Mouse (Mus musculus): ENCODE data around the gene Gjb3.

Gene Gjb3

DNA sequence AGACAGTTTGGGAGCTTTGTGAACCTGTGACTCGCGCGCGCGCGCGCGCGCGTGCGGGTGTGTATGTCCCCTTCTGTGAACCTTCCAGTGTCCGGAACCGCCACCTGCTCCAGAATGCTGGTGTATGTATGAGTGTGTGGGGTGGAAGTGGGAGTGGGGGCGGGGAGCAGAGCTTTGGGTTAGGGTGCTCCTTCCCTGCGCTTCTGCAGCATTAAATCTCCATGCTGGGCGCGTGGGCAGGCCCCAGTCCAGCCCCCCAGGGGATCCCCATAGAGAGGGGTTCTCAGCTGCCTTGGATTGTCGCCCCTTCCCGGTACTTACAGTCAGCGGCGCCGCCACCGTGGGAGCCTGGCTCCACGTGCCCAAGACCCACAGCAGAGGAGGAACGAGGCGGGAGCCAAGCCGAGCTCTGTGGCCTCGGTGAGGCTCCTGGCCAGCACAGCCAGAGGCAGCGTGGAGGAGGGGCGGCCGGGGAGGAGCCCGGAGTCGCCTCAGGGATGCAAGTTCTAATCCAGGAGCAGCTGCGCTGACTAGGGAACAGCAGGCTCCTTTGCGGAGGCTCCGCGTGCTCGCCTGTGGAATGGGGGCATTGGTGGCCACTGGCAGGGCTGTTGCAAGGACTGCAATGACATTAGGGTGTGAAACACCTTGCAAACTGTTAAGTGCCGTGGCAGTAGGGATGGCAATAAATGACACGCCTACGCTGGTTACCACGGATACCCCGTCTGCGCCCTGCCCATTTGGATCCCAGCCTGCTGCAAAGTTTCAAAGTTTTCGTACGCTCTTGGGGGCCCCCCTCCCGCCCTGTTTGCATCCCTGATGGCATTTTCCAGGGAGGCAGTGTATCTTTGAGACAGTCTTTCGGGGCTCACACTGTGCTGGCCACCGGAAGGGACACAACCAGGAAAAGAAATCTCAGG lies at the start of gene Gjb3:
Gene Gjb3 (minus strand): TSS at position 664 of the 920 bp plus-strand sequence.
- no peak for DNase-seq (ENCODE audit: low spot score in 2 of 2)

DNA sequence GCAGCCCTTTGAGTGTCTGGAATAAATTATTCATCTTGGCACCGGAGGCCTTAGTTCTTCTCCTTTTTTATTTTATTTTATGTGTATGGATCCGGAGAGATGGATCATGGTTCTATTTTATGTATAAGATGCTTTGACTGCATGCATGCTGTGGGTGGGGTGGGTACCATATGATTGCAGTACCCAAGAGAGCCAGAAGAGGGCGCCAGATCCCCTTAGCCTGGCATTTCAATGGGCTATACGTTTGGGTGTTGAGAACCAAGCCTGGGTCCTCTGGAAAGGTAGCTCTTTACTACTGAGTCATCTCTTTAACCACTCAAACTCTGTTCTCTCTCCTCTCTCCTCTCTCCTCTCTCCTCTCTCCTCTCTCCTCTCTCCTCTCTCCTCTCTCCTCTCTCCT lies 46.7 kb upstream of the Gjb3 start:
- DNase-seq (ENCODE audit: low spot score in 2 of 2): no peak

DNA sequence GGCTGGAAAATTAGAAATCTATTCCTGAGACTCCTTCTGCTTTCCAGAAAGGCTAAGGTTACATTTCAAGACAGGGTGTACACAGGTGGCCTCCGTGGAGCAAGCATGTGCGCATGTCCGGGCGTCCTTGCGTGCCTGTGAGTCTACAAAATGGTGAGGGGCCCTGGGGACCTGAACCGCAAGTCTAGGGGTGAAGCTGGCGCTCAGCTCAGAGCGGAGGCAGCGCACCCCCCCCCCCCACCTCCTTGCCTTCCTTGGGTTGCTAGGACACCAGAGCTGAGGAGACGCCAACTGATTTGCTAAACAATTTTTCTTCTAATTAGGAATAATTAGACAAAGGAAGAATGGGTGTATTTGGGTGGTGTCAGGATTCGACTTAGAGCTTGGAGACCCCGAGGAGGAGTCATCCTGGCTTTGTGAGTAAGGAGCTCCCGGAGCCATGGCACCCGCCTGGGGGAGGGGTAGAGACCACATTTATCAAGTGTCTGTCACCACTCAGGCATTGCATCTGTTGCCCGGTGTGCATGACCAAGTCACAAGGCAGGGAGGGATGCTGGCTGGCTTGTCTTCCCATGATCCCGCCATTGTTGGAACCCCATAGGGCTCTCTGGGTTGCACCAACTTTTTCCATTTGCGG lies 45.0 kb upstream of the Gjb3 start:
- DNase-seq (ENCODE audit: low spot score in 2 of 2): no peak

DNA sequence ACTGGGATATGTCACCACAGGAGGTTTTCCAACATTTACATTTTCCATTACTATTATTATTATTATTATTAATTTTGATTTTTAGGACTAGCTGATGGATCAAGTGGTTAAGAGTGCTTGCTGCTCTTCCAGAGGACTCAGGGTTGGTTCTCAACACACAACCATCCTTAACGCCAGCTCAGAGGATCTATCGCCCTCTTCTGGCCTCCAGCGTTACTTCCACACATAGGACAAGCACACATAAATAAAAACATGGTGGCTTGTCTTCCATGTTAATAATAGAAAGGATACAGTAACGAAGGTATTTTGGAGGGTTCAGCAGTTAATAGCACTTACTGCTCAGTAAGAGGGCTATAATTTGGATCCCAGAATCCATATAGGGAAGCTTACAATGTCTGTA lies 44.0 kb upstream of the Gjb3 start:
- DNase-seq (ENCODE audit: low spot score in 2 of 2): no peak

DNA sequence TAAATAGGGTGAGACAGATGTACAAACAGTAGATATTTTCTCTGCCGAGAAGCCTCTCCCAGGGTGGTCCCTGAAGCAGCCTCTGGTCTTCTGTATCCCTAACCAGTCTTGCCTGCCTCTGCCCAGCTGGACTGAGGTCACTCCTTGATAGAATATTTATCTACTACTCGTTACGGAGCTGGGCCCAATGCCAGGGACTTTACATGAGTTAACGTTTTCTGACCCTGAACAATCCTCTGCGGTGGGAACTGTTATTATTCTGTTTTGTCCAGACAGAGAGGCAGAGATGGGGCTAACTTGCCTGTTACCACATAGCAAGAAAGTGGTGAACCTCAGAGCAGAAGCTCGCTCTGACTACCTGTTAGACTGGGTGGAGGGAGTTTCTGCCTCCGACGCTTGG lies 42.8 kb upstream of the Gjb3 start:
- DNase-seq (ENCODE audit: low spot score in 2 of 2): no peak

DNA sequence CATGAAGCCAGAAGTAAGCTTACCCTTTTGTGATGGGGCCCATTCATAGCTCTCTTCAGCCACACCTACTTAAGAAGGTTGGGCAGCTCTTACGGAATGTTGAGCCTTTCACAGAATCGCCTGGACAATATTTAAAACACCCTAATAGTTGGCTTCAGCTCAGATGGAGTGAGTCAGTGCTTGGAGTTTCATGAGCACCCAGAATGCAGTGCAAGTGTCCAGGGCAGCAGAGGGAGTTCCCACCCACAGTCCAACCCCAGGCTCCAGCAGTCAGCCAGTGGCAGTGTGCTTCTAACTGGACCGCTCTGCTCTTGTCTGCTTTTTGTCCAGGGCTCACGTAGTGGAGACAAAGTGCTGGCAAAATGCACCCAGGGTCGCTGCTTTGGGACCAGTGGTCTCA lies 40.9 kb upstream of the Gjb3 start:
- peak; percentile 21 to 53 for DNase-seq (ENCODE audit: low spot score in 2 of 2)

DNA sequence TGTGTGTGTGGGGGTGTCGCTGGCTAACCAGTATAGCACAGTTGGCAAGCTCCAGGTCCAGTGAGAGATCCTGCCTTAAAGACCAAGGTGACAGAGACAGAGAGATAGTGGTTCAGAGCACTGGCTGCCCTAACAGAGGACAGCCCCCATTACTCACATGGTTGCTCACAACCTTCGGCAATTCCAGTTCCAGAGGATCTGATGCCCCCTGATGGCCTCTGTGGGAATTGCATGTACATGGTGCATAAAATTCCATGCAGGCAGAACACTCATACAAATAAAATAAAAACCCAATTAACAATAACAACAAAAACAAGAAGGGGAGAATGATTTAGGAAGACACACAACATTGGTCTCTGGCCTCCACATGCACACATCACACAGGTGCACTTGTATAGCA lies 39.8 kb upstream of the Gjb3 start:
- no peak for DNase-seq (ENCODE audit: low spot score in 2 of 2)

DNA sequence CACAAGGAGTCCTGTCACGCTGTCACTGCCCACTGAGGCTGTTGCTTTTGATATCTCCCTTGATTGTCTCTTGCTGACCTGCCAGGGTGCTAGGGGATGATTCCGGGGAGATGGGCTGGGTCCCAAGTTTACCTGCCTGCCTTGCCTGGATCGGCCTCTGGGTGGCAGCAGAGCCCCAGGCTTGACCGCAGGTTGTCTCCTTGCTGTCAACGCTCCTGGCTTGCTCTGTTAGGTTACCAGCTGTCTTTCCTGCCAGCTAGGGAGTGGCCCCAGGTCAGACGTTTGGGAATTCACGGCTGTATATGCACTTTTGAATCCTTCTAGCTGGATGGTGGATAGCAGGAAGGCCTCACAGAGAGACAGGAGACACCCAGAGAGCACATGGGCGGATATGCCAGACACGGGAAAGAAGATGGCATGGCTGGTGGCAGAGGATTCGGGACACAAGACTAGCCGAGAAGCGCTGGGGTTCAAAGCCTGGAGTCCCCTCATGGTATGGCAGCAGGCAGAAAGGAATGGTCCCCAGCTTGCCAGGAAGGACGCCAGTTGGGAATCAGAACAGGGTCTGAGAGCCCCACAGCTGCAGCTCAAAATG lies 37.8 kb upstream of the Gjb3 start:
- DNase-seq (ENCODE audit: low spot score in 2 of 2): peak in 1 of 2 experiments; percentile 25

DNA sequence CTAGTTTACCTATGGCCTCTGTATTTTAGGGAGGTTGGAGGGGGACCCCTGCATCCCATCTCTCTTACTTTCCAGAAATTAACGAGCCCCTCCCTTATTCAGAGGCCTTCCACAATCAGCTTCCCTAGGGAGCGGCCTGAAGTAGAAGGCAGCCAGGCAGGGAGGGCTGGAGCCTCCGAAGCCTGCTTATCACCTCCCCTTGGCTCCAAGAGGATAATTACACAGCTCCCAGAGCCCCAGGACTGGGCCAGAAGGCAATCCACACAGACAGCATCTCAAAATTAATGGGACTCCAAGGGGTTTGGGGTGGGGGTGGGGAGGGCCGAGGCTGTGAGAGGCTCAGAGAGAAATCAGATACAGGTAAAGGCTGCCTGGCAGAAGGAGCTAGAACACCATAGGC lies 35.2 kb upstream of the Gjb3 start:
- no peak for DNase-seq (ENCODE audit: low spot score in 2 of 2)

DNA sequence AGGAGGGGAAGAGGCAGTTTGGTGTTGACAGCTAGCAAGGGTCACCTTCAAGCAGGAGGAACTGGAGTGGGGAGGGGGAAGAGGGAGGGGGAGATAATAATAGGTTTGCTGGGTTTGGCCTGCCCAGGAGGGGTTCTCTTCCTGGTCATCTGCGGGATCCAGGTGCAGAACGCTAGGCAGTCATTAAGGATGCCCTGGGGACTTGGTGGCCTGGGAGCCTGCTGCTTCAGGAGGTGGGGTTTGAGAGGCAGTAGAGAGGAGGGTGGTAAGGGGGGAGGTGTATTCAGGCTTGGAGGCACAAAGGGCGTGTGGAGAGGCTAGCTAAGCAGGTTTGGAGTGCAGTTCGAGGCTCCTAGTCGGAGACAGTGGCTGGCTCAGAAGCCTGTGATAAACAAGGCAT lies 34.8 kb upstream of the Gjb3 start:
- DNase-seq (ENCODE audit: low spot score in 2 of 2): no peak

DNA sequence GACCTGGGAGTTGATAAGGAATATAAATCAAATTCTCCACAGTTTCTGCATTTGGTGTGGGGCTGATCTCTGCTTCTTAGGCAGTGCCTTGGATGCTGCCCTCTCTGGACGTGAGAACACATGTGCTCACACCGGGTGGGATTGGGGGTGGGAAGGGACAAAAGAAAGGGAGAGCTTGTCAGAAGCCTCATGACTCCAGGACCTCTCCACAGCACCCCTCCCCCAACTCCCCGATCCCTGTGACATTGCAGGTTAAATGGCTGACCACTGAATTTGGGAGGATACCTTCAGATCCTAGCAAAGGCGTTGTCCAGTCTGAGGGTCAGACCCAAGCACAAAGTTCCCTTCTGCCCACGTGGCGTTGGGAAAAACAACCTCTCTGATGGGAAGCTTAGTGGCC lies 33.8 kb upstream of the Gjb3 start:
- DNase-seq (ENCODE audit: low spot score in 2 of 2): no peak

DNA sequence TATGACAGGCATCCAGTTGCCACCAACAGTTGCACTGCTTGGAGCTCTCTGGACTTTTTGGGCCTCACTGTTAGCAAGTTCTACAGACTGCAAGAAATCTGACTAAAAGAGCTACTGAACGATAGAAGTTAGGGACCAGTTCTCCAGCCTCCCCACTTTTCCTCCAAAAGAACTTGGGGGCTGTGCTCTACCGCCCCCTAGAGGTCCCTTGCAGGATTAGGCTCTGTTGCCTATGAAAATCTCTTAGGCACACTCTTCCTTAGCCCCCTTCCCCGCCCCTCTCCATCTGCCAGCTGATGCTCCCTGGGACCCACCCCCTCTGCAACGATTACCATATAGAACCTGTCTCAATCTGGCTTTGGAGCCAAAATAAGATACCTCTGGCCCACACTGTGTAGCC lies 32.7 kb upstream of the Gjb3 start:
- DNase-seq (ENCODE audit: low spot score in 2 of 2): no peak

DNA sequence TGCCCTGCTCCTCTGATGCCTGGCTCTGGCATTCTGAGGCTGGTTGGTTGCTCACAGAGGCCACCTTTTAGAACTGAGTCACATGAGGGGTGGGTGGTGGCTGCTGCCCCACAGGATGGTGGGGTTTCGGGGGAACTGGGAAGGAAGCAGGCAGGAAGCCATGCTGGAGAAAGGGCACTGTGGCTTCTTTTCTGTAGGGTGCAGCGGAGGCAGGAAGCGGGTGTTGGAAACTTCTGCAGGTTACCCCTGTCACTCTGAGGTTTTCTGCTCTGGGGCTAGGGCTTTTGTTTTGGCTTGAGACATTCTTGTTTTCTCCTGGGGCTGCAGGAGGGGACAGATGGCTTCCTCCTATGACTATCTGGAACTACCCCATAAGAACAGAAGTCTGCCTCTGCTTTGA lies 31.9 kb upstream of the Gjb3 start:
- no peak for DNase-seq (ENCODE audit: low spot score in 2 of 2)

DNA sequence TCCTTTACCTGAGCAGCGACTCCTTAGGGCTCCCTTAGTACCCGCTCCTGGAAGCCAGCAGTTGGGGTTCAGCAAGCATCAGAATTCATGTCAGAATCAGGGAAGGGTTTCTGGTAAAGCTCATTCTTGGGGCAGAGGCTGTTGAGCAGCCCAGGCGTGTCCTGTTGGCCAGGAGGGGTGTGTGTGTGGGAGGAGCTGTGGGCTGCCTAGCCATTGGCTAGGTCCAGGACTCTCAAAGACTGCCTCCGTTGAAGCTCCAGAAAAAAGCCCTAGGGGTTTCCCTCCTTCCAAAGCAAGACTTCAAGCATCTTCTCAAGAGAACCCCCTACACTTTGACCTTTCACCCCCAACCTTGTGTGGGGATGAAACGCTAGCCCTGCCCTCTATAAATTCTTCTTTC lies 27.4 kb upstream of the Gjb3 start, which contains the start of gene Gjb5:
Gene Gjb5 (minus strand): TSS at position 164 of the 400 bp plus-strand sequence.
- no peak for DNase-seq (ENCODE audit: low spot score in 2 of 2)

DNA sequence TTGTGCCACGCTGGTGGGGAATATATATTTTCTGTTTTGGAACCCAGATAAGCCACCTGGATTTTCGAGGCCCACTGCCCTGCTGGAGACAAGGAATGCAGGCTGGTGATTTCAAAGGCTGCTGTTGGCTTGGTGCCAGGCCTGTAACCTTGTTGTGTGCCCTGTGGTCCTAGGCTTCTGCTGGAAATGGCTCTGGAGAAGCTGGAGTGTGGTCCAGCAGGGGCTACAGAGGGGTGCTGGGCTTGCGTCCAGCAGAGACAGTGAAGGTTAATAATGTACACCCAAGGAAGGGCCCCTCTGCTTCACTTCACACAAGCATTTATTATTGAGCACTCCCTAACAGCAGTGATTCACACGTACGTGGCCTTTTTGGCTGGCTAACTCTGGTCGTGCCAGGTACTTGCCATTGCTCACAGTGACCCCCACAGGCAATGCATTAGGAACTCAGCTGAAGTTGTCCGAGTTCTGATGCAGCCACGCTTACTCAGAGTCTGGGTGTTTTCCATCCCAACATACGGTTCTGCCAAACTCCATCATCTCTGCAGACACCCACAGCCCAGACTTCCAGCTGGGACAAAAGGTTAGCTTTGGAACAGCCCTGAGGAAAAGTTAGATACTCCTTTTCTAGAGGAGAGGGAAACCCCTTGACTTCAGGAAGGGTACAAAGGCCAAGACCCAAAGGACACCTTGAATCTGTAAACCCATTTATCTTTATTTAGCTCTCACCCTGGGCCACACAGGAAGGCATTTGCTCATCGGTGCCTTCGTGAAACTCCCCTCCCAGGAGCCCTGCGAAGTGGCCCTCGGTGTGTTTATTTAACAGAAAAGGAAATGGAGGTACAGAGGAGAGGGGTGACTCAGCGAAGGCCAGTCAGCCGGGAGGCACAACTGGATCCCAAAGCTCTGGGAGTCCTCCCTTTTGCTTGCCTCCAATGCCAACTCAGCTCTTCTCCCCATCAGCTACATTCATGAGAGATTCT lies 24.2 kb upstream of the Gjb3 start:
- peak in 1 of 2 experiments; percentile 19 for DNase-seq (ENCODE audit: low spot score in 2 of 2)

DNA sequence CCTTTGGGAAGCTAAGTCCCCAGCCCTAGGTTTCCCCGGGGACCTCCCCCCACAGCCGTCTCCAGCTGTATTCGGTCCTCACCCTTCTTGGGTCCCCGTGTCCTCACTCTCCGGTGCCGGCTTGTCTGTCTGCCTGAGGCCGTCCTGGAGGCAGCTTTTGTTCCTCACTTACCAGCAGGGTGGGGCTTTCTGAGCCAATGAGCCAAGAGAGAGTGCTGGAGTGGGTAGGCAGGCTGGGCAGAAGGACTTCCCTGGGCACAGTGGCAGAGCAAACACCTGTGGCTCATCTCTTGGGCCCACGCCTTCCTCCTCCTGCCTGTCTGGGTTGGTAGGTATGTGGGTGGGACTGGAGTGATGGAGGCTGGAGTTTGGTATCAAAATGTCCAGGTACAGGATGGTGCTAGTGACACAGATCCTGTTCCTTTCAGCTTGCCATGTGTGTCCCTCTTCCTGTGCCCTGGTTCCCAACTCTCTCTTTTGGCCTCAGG lies 23.4 kb upstream of the Gjb3 start, which contains the start of gene Gjb4:
Gene Gjb4 (minus strand): TSS at position 131 of the 488 bp plus-strand sequence.
- no peak for DNase-seq (ENCODE audit: low spot score in 2 of 2)

DNA sequence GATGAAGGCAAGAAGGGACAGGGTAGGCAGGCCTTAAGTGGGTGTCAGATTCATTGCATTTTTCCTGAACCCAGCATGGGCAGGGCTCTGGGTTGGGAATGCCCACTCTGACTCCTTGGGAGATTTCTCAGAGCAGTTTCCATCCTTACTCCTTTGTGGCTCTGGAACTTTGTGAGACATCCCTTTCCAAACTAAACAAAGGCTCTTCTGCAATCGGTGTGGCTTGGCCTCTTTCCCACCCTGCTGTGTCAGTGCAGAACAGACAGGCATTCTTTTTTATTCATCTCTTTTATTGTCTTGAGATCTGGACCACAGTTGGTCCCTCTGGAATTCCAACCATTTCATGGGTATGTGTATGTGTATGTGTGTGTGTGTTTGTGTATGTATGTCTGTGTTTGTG lies 21.9 kb upstream of the Gjb3 start:
- no peak for DNase-seq (ENCODE audit: low spot score in 2 of 2)

DNA sequence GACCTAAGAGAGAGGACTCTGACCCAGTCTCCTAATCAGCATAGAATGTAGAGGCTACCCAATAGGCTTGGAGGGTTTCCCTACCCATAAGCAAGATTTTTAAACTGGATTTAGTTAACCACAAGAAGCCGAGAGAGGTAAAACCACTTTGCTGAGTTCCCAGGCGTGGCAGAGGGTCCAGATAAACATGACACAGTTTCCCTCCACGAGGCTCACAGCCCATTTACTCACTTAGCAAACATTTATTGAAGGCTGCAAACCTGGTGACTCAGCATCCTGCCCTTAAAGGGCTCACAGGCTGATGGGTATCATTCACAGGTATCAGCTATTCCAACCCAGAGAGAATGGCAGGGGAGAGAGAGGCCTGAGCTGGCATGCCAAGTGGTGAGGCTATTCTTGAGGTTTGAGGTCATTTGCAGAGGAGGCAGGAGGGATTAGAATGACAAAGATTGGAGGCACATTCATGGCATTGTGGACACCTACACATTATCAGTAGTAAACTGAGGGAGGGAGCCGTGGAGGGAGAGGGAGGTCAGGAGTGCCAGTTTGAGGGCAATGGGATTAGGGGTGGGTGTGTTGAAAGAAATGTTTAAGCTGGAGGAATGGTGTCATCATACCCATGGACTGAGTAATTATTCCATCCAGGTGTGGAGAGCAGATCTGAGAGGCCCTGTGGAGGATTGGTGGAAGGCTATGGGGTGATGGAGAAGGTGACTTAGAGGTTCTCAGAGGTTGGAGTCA lies 19.1 kb upstream of the Gjb3 start:
- no peak for DNase-seq (ENCODE audit: low spot score in 2 of 2)

DNA sequence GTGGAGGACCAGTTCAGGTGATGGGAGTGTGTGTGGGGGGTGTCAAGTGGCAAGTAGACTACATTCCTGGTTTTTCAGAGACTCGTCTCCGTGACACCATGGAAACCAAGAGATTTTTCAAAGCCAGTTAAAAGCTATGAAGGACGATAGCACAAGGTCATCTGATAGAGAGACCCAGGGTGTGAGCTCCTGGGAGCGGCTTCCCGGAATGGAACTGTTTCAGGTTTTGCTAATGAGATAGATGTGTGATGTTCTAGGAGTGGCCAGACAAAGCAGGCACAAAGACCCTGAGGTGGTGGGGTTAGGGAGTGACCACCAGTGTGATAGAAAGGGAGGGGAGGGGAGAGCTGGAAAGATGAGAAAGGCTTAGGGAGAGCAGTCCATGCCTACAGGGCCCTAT lies 14.4 kb upstream of the Gjb3 start:
- no peak for DNase-seq (ENCODE audit: low spot score in 2 of 2)

DNA sequence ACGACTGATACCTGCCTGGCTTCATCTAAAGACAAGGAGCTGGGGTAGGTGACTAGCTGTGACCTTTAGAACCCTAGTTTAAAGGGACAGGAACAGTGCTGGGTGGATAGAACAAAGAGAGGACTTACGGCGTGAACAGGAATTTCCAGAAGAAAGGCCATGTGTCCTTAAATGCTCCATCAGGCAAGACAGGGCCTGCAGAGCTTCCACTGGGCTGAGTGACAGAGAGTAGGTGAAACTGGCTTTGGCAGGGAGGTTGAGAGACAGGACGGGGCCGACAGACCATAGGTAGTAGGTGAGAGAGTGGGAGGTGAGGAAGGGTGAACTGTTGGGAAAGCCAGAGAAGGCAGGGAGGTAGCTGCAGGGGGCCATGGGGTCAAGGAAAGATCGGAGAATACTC lies 10.7 kb upstream of the Gjb3 start:
- DNase-seq (ENCODE audit: low spot score in 2 of 2): no peak

DNA sequence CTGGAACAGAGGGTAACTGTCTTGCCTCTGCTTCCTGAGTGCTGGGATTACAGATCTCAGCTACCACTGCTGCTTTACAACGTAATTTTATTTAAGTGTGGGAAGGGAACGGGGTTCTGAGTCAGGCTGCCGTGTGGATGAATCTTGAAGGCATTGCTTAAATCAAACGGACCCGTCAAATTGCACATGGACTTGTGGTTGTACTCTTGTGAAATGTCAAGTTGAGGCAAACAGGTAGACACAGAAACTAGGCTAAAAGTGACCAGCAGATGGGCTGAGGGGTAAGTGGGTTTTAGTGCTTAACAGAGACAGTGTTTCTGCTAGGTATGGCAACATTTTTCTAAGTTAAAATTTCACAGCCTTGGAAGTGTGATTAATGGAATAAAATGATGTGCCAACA lies 7.0 kb upstream of the Gjb3 start:
- DNase-seq (ENCODE audit: low spot score in 2 of 2): no peak

All from heart, adult 9 months (tissue).